Mouse (Mus musculus): ENCODE results near the gene 4930447F04Rik. TPM values are rescaled to one million over a fixed set of nuclear protein-coding genes. Genes with fewer than 3 reads are reported as not detected.

The 4930447F04Rik gene
- polyA plus RNA-seq (2016; fragmentation: Nextera tagmentation; extraction: Ambion mirVana), result not detected in 2 replicates

- Histone ChIP-seq H3K27me3 (replicated peaks) (no peaks in the 10 kb centered on the region), H3K4me1 (no peaks in the 10 kb centered on the region), H3K4me3 (no peak within 1 kb of the TSS), H3K9me3 (replicated peaks) (no peaks in the 10 kb centered on the region), H3K27ac (no peak within 1 kb of the TSS), H3K9ac (no peak within 1 kb of the TSS), H3K36me3 (no peaks in the 10 kb centered on the region), H3K4me2 (no peak within 1 kb of the TSS)
- WGBS (ENCODE audit: insufficient replicate concordance), result 68% methylated on average over 1 of the region's 1 CpGs
- ATAC-seq, result no peak
Measured at GRCm38 (mm10) chrX:66304124-66304523, at the start of gene 4930447F04Rik. Gene 4930447F04Rik, minus strand, starts transcription at chrX:66304224.
